Mouse (Mus musculus): ENCODE measurements around the gene Scaf4. TPM values are rescaled to one million over a fixed set of nuclear protein-coding genes. Genes with fewer than 3 reads are reported as not detected.

Scaf4 gene
- total RNA-seq (2023) = 129 TPM

GRCm38 (mm10) chr16:90283905-90284891 is at the start of gene Scaf4:
Gene Scaf4 (minus strand): TSS chr16:90284503.

GRCm38 (mm10) chr16:90220026-90220891 is 64.0 kb downstream of the Scaf4 start, which contains the start of gene Sod1:
Gene Sod1 (plus strand): TSS chr16:90220754.

Other genes starting within 250 kb of the Scaf4 start
- gene Tiam1, start 140.7 kb downstream of the Scaf4 start, total RNA-seq (2023) = 12.3 TPM
- gene Sod1, start 63.7 kb downstream of the Scaf4 start, total RNA-seq (2023) = 337 TPM
- not detected for gene Hunk, start 101.5 kb upstream of the Scaf4 start, total RNA-seq (2023)

All from CD4-positive naive resting alpha-beta T cell, adult 76 days (primary cell).